ENCODE assay signal across 15 mouse cellular contexts in the genomic region with DNA sequence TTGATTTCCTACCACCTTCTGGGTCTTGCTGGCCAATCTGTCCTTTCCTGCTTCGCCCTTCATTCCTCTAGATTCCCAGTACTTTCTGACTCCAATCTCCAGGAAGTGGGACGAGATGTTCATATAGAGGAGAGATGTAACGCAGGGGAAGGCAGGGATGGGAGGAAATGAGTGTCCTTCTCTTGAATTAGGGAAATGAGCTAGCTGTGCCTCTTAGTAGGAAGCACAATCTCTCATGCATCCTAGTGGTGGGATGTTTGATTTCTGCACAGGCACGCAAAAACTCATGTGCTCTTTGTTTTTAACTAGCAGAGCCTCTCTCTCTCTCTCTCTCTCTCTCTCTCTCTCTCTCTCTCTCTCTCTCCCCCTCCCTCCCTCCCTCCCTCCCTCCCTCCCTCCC.
DNase-seq lines count a peak whose midpoint lies in the region; ATAC-seq lines count a peak whose summit lies in the region.
"Had no signal": no experiment of that assay in that cellular context is flagged by ENCODE, and none has a peak within 500 bp of the region (broad histone marks: within the 10 kb centered on the region; RNA-seq: fewer than 3 reads in every experiment).

No protein-coding gene starts in this region.

- H3K9me3 ChIP-seq in forebrain, embryonic 12.5 days, result no peaks in the 10 kb centered on the region
- no peaks in the 10 kb centered on the region for H3K9me3 ChIP-seq in forebrain, embryonic 16.5 days (ENCODE audit: control insufficient read depth, low read length)
- no peaks in the 10 kb centered on the region for H3K9me3 ChIP-seq in hindbrain, embryonic 12.5 days (replicated peaks)
- H3K9me3 ChIP-seq: embryonic facial prominence, embryonic 13.5 days; limb, embryonic 13.5 days had no signal

- no peaks in the 10 kb centered on the region for H3K36me3 ChIP-seq in forebrain, embryonic 12.5 days (replicated peaks)
- H3K36me3 ChIP-seq in forebrain, embryonic 16.5 days (ENCODE audit: control insufficient read depth, insufficient read depth), result no peaks in the 10 kb centered on the region
- H3K36me3 ChIP-seq in hindbrain, embryonic 12.5 days, result no peaks in the 10 kb centered on the region
- H3K36me3 ChIP-seq: embryonic facial prominence, embryonic 13.5 days; limb, embryonic 13.5 days had no signal

- peak; percentile 25 for DNase-seq in embryo, embryonic 11 days
- DNase-seq in neural tube, embryonic 10.5 days (ENCODE audit: extremely low spot score, low spot score), result peak; percentile 30
- DNase-seq in kidney, postnatal 14 days, result no peak
- no peak for DNase-seq in kidney, adult 18-20 months
- DNase-seq in spleen, adult 12 weeks (ENCODE audit: low spot score), result no peak
- DNase-seq: heart, adult 18-20 months; kidney, adult 2 months; thymus, postnatal 4 days had no signal

- H3K4me2 ChIP-seq in forebrain, embryonic 12.5 days, result no peak overlapping the region
- no peak overlapping the region for H3K4me2 ChIP-seq in forebrain, embryonic 16.5 days (ENCODE audit: low read length)
- H3K4me2 ChIP-seq in hindbrain, embryonic 12.5 days (replicated peaks), result no peak overlapping the region

- peaks cover 22% of the 10 kb centered on the region for H3K4me1 ChIP-seq in forebrain, embryonic 12.5 days
- H3K4me1 ChIP-seq in forebrain, embryonic 16.5 days (replicated peaks; ENCODE audit: control insufficient read depth, insufficient read depth, low read length), result peaks cover 28% of the 10 kb centered on the region
- H3K4me1 ChIP-seq in hindbrain, embryonic 12.5 days, result peaks cover 21% of the 10 kb centered on the region; the same call in 1 of the 2 replicates

- 68% methylated on average over 4 of the region's 4 CpGs for WGBS in forebrain, embryonic 12.5 days
- 59% methylated on average over 4 of the region's 4 CpGs for WGBS in forebrain, embryonic 16.5 days
- 41% methylated on average over 4 of the region's 4 CpGs for WGBS in hindbrain, embryonic 12.5 days

- no peak overlapping the region for H3K4me3 ChIP-seq in forebrain, embryonic 12.5 days (replicated peaks)
- H3K4me3 ChIP-seq in forebrain, embryonic 16.5 days (replicated peaks; ENCODE audit: low read length), result no peak overlapping the region
- H3K4me3 ChIP-seq in hindbrain, embryonic 12.5 days, result no peak overlapping the region
- H3K4me3 ChIP-seq: limb, embryonic 13.5 days had no signal

- no peak overlapping the region for H3K9ac ChIP-seq in forebrain, embryonic 12.5 days
- H3K9ac ChIP-seq in forebrain, embryonic 16.5 days (replicated peaks; ENCODE audit: low read depth, low read length), result no peak overlapping the region
- H3K9ac ChIP-seq in hindbrain, embryonic 12.5 days, result no peak overlapping the region
- H3K9ac ChIP-seq: limb, embryonic 13.5 days had no signal

- peak overlapping the region; percentile 37; the same call in 1 of the 2 replicates for H3K27ac ChIP-seq in forebrain, embryonic 12.5 days
- no peak overlapping the region for H3K27ac ChIP-seq in forebrain, embryonic 16.5 days (ENCODE audit: low read length)
- H3K27ac ChIP-seq in hindbrain, embryonic 12.5 days, result peak overlapping the region; percentile 74
- H3K27ac ChIP-seq: embryonic facial prominence, embryonic 13.5 days; left cerebral cortex, adult 2 months; limb, embryonic 13.5 days; macrophage had no signal

- H3K27me3 ChIP-seq in forebrain, embryonic 12.5 days, result peaks cover 2% of the 10 kb centered on the region; the same call in 1 of the 2 replicates
- H3K27me3 ChIP-seq in forebrain, embryonic 16.5 days (replicated peaks; ENCODE audit: control insufficient read depth, insufficient read depth, low read length), result no peaks in the 10 kb centered on the region
- no peaks in the 10 kb centered on the region for H3K27me3 ChIP-seq in hindbrain, embryonic 12.5 days
- H3K27me3 ChIP-seq: embryonic facial prominence, embryonic 13.5 days; limb, embryonic 13.5 days had no signal

- ATAC-seq in forebrain, embryonic 12.5 days (ENCODE audit: low FRiP score), result no peak
- no peak for ATAC-seq in forebrain, embryonic 16.5 days
- no peak for ATAC-seq in hindbrain, embryonic 12.5 days (ENCODE audit: low FRiP score)

Comparison
In these comparisons a context has a peak if more than half of its experiments do, and no peak if none do; other contexts are left out.
1. DNase-seq: peak in embryo, embryonic 11 days (single experiment) and neural tube, embryonic 10.5 days (single experiment); none in kidney, postnatal 14 days (single experiment), kidney, adult 18-20 months (single experiment) and spleen, adult 12 weeks (single experiment).